In genomic region chr1:64035804-64036203, GRCm38 (mm10) we compare ENCODE assay signal across 15 mouse cellular contexts.
DNase-seq lines count a peak whose midpoint lies in the region; ATAC-seq lines count a peak whose summit lies in the region.
"Had no signal": no experiment of that assay in that cellular context is flagged by ENCODE, and none has a peak within 500 bp of the region (broad histone marks: within the 10 kb centered on the region; RNA-seq: fewer than 3 reads in every experiment).

No protein-coding gene starts in this region.

- H3K27me3 ChIP-seq in heart, embryonic 11.5 days (ENCODE audit: control insufficient read depth, insufficient read depth, low read length): no peaks in the 10 kb centered on the region
- no peaks in the 10 kb centered on the region for H3K27me3 ChIP-seq in kidney, embryonic 15.5 days
- no peaks in the 10 kb centered on the region for H3K27me3 ChIP-seq in embryonic facial prominence, embryonic 10.5 days (replicated peaks; ENCODE audit: low read depth, poor library complexity, severe bottlenecking)
- H3K27me3 ChIP-seq: embryonic facial prominence, embryonic 12.5 days had no signal

- no peak overlapping the region for H3K9ac ChIP-seq in heart, embryonic 11.5 days (ENCODE audit: low read depth, low read length)
- no peak overlapping the region for H3K9ac ChIP-seq in kidney, embryonic 15.5 days
- H3K9ac ChIP-seq: embryonic facial prominence, embryonic 12.5 days; liver, embryonic 14.5 days had no signal

- no peak overlapping the region for H3K4me3 ChIP-seq in heart, embryonic 11.5 days (ENCODE audit: low read depth, low read length)
- no peak overlapping the region for H3K4me3 ChIP-seq in kidney, embryonic 15.5 days (replicated peaks)
- H3K4me3 ChIP-seq in brown adipose tissue, adult 24 weeks (ENCODE audit: insufficient read depth, low read depth, low read length): no peak overlapping the region
- H3K4me3 ChIP-seq in embryonic facial prominence, embryonic 10.5 days: no peak overlapping the region
- H3K4me3 ChIP-seq: embryonic facial prominence, embryonic 12.5 days; midbrain, embryonic 10.5 days had no signal

- WGBS in heart, embryonic 11.5 days (ENCODE audit: insufficient replicate concordance): 57% methylated on average over 7 of the region's 7 CpGs
- WGBS in kidney, embryonic 15.5 days: 51% methylated on average over 7 of the region's 7 CpGs
- 75% methylated on average over 7 of the region's 7 CpGs for WGBS in embryonic facial prominence, embryonic 10.5 days

- ATAC-seq in heart, embryonic 11.5 days (replicated peaks; ENCODE audit: insufficient number of reproducible peaks, low FRiP score, low TSS enrichment): no peak
- ATAC-seq in kidney, embryonic 15.5 days (replicated peaks; ENCODE audit: low FRiP score): no peak

- no peaks in the 10 kb centered on the region for H3K9me3 ChIP-seq in heart, embryonic 11.5 days (replicated peaks; ENCODE audit: control insufficient read depth, low read length)
- no peaks in the 10 kb centered on the region for H3K9me3 ChIP-seq in kidney, embryonic 15.5 days (replicated peaks)
- no peaks in the 10 kb centered on the region for H3K9me3 ChIP-seq in embryonic facial prominence, embryonic 10.5 days
- H3K9me3 ChIP-seq: embryonic facial prominence, embryonic 12.5 days; midbrain, embryonic 10.5 days had no signal

- peaks cover 3% of the 10 kb centered on the region; the same call in 1 of the 2 replicates for H3K36me3 ChIP-seq in heart, embryonic 11.5 days (ENCODE audit: control insufficient read depth, insufficient read depth, low read length)
- H3K36me3 ChIP-seq in kidney, embryonic 15.5 days: peaks cover 32% of the 10 kb centered on the region
- peaks cover 30% of the 10 kb centered on the region for H3K36me3 ChIP-seq in embryonic facial prominence, embryonic 10.5 days (replicated peaks)

- no peak overlapping the region for H3K4me2 ChIP-seq in heart, embryonic 11.5 days
- H3K4me2 ChIP-seq in kidney, embryonic 15.5 days: no peak overlapping the region
- H3K4me2 ChIP-seq: embryonic facial prominence, embryonic 12.5 days had no signal

- DNase-seq in heart, adult 9 months (ENCODE audit: low spot score in 2 of 2): no peak
- no peak for DNase-seq in kidney, adult 18-20 months
- peak; percentile 47 for DNase-seq in lung, postnatal 10 days
- no peak for DNase-seq in cerebellum, postnatal 25 days
- DNase-seq in embryonic facial prominence, embryonic 10.5 days (ENCODE audit: low spot score): no peak
- DNase-seq: adrenal gland, adult 8-10 months; left cerebral cortex, postnatal 4 days; right cerebral cortex, postnatal 4 days; thymus, adult 2 months had no signal

- H3K4me1 ChIP-seq in heart, embryonic 11.5 days (ENCODE audit: control insufficient read depth, insufficient read depth, low read length): peaks cover 26% of the 10 kb centered on the region
- H3K4me1 ChIP-seq in kidney, embryonic 15.5 days: peaks cover 24% of the 10 kb centered on the region
- H3K4me1 ChIP-seq in brown adipose tissue, adult 24 weeks (ENCODE audit: control insufficient read depth, insufficient read depth, insufficient read length, low read length): peaks cover 29% of the 10 kb centered on the region
- H3K4me1 ChIP-seq in embryonic facial prominence, embryonic 10.5 days: peaks cover 16% of the 10 kb centered on the region
- H3K4me1 ChIP-seq: embryonic facial prominence, embryonic 12.5 days had no signal

- 0 out of 2 replicates have a peak overlapping the region, but pooled peaks have one; percentile 15 for H3K27ac ChIP-seq in heart, embryonic 11.5 days (ENCODE audit: low read depth, low read length)
- H3K27ac ChIP-seq in kidney, embryonic 15.5 days: 0 out of 2 replicates have a peak overlapping the region, but pooled peaks have one; percentile 54
- H3K27ac ChIP-seq in brown adipose tissue, adult 24 weeks (replicated peaks; ENCODE audit: low read depth, low read length): peak overlapping the region; percentile 78
- no peak overlapping the region for H3K27ac ChIP-seq in embryonic facial prominence, embryonic 10.5 days (replicated peaks)
- H3K27ac ChIP-seq: embryonic facial prominence, embryonic 12.5 days; liver, embryonic 14.5 days; midbrain, embryonic 10.5 days had no signal
